Mouse (Mus musculus) frontal cortex, postnatal 36 days (tissue): ENCODE results near the gene Nampt.
A peak's percentile ranks its signal among the peaks of the same experiment; 100 is the strongest.

Source experiments
- DNase-seq, 2 experiments: peaks; one replicate each; pipeline ENCODE4 v3.0.0; 2022; ENCODE audit warnings: low spot score in 2 of 2

Gene Nampt

DNA sequence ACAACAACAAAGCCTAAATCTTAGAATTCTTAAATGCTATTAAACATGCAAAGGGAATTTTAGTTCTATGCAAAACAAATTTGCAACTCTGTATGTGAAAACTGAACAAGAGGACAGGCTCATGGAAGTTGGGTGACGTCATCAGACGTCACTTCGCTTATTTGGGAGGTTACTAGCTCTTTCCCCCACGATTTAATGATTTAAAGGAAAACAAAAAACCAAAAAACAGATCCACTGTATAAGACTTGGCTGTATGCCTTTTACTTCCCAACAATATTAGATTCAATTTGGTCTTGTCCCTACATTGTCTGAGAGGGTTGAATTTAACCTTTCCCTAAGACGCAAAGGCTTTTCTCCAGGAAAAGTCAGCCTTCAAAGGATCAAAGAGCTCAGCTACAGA is at the start of gene Nampt:
TSS of gene Nampt (plus strand) at position 130 of the 400 bp plus-strand sequence.
- peak in 1 of 2 experiments; percentile 20 for DNase-seq

DNA sequence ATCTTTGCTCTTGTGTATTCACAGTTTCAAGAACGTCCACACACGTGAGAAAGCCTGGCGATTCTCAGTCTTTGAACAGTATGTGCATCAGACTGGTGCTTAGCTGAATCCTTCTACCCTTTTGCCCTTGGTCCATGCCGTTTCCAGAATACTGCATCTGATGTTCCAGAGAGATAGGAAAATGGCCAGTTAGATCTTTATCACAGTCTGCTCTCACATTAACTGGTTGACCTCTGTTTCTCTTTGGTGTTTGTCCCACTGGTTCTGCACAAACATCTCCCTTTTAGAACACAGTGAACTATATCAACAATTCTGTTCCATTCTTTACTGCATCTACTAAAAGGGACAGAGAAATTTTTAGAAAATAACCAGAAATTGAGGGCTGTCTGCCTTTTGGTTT is 48.6 kb upstream of the Nampt start:
- DNase-seq, result no peak

DNA sequence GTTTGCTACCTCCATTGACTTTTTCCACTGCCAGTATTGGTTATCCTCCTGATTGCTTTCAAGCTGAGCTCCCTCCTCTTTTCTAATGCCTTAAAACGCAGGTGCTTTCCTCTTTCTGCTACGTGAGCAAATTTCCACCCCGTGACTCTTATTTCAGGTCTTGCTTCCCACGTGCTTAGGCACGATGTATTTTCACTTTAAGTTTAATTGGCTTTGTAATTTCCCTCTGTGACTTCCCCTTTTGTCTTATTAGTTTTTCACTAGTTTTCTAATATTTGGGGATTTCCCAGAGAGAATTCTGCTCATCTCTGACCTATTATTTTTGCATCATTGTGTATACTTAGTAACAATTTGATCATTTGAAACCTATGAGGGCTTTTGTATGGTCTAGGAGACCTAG is 44.8 kb upstream of the Nampt start:
- DNase-seq, result no peak

DNA sequence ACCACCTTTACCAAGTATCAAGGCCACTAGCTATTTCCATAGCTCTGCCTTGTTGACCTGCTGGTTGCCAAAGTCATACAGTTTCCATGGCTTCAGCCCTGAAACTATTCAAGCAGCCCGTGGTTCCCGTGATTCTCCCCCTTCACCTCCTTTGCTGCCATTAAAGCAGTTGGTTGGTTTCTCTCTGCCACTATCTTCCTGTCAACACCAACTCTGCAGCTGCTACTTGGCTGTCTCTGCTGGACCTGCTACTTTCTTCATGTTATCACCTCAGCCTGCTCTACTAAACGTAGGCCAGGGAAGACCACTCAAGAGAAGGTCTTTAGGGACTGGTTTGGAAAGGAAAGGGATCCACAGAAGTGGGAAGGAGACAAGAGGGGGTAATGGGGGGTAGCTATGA is 30.3 kb upstream of the Nampt start:
- DNase-seq, result no peak

DNA sequence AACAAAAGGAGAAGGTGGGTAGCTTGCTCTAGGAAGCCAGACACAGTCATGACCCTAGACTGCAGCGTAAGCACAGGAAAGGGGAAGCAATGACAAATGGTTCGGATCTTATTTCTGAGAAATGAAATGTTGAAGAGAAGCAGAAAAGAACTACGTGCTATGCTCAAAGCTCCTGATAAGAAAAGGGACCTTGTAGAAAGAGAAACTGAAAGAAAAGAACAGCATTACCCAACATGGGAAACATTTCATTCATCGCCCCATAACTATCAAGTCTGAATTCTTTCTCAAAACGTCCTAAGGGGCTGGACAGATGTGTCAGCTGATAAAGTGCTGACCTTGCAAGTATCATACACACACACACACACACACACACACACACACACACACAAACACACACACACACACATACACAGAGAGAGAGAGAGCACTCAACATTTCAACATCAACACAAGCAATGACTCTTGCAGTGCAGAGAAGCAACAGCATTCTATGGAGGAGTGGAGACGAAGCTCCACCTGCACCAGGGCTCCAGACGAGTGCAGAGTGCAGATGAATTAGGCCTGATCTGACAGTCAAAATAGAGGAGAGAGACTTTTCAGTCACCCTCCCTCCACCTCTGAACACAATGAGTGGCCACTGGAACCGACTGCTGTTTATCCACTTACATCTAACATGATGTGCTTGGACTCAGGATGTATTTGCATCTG is 23.4 kb upstream of the Nampt start:
- no peak for DNase-seq

DNA sequence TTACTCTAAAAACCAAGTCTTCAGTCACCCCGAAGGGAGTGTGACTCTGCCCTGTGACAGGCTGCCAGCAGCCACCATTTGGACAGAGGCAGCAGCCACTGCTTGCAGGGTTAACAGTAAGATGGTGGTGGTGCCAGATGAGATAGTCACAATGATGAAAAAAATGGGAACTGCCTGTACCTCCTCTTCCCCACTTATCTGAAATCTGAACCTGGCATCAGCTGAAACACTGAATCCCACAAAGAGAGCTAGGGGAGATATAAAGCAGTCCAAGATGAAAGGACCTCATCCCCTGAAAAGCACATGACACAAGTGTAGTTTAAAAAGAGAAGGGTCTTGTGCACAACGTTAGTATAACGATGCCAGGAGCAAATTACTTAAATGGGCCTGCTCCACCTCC is 21.9 kb upstream of the Nampt start:
- DNase-seq, result no peak

DNA sequence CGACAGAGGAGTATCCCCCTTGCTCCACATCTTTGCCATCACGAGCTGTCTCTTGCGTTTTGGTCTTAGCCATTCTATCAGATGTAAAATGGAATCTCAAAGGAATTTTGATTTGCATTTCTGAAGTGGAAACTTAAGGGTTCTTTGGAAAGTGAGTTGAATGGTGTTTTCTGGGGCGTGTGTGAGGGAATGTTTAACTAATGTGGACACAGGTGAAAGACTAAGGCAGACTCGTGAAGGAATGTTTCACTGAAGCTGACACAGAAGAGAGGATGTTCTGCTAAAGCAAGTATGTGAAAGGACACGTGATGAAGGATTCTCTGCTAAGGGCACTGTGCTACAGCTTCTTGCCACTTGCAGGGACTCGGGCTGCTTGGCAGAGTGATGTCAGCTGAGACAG is 18.3 kb upstream of the Nampt start:
- DNase-seq, result no peak

DNA sequence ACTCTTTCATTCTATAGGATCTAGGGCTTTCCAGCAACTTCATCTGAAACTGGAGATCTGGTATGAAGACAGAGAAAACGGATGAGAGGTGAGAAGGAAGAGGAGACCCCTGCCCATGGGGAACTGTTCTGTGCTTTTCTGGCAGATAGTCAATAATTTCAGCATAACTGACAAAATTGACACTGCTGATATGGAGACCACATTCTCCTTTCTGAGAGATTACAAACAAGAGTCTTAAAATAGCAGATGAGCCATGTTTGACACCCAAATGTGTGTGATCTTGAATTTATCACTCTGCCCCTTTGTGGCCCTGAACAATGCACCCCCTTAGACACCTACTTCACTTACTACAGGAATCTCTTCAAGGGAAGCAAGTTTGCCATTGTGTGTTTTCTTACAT is 13.8 kb upstream of the Nampt start:
- no peak for DNase-seq

DNA sequence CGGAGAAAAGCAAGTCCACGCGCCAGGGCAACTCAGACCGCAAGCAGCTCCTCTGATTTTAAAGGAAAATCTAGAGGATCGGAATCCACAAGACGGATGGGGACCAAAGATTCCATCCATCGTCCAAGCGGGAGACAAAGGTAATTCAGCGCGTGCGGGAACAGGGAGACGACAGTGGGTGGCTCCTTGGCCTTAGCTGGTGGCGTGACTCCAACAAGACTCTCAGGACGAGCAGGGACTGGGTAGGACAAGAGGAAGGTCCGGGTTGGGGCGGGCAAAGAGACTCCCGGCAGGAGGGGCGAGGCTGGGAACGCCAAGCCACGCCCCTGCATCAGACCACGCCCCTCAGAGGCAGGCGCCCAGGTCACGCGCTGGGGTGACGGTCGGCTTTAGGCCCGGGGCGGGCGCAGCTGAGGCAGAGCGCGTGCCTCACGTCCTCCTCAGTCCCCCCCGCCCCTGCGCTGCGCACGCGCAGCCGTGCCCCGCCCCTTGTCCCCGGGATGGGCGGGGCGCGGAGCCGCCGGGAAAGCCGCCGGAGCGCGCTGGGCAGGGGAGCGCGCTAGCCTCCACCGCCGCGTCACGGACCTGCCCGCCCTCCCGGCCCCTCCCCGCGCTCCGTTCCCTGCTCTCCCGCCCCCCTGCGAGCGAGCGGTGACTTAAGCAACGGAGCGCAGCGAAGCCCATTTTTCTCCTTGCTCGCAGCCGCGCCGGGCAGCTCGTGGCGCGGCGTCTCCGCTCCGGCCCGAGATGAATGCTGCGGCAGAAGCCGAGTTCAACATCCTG is 669 bp downstream of the Nampt start:
- DNase-seq, result peak; percentile 96 to 97

DNA sequence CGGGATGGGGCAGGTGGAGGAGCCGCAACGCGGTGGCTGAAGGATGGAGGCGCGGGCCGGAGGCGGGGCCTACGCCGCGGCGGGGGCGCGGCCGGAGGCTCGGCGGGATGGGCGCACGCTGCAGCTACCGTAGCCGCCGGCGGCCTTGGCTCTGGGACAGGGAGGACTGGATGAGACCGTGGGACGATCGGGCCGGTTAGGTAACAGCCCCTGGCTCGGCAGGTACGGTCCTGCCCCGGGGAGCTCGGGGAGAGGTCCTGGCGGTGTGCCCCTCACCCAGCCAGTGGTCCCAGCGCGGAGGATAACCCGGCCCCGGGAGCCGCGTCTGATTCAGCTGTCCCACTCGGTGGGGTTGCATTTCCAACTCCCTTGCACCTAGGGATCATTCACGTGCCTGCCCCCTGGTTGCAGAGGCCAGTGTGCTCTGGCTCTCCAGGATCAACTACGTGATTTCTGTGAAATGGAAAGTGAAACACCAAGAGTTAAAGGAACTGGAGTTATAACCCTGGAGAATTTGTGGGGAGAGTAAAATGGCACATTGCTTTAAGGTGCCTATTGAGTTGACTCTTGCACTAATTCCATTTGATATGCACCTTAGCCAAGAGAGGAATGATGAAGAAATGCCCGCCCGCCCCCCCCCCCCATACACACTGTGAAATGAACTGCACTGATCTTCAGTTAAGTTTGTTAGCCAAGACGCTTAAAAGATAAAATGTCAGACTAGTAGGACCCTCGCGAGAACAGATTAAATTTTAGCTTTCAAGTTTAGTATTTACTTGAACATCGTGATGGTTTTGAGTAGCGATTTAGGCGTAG is 1.6 kb downstream of the Nampt start:
- DNase-seq, result peak in 1 of 2 experiments; percentile 52

DNA sequence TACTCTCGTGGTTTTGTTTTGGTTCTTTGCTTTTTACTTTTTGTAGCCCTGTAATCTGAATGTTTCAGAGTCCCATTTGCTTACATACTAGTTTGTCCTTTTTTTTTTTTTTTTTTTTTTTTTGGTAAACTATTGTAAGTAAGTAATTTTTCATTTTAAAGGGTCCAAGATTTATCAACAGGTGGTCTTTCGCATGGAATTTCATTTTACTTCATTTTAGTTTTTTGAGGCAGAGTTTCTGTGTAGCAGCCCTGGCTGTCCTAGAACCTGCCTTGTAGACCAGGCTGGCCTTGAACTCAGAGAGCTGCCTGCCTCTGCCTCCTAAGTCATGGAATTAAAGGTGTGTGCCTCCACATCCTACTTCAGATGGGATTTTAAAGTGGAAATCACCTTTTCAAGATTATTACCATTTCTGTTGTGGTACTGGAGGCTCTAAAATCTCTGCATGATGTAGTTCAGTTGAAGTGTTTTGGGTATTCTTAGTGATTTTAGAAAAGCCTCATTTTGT is 2.2 kb downstream of the Nampt start:
- no peak for DNase-seq

DNA sequence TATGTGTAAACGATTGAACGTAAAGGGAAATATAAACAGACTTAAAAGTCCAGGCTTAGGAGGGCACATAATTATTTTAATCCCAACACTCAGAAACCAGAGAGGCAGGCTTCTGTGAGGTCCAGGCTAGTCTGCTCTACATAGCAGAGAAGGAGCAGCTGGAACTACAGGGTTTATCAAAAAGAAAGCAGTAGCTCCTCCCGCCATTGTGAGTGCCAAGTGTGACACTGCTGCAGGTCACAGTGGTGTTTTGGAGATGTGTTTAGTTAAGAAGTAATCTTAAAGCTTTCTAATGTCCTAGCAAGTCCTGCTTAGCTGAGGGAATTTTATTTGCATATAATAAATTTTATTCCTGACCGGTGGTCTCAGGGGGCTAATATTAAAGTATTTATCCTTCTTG is 2.7 kb downstream of the Nampt start:
- no peak for DNase-seq

DNA sequence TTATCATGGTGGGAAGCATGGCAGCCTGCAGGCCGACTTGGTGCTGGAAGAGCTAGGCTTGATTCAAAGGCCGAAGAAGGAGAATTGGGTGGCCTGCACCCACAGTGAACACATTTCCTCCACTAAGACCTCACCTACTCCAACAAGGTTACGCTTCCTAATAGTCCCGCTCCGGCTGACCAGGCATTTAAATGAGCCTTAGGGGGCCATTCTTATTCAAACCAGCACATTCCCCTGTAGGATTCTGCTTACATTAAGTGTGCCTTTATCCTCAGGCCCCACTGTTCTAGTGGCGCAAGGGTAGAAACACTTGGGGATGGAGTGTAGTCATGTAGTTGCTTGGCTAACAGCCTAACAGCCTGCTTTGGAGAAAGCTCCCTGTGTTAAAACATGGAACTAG is 5.2 kb downstream of the Nampt start:
- DNase-seq, result no peak

DNA sequence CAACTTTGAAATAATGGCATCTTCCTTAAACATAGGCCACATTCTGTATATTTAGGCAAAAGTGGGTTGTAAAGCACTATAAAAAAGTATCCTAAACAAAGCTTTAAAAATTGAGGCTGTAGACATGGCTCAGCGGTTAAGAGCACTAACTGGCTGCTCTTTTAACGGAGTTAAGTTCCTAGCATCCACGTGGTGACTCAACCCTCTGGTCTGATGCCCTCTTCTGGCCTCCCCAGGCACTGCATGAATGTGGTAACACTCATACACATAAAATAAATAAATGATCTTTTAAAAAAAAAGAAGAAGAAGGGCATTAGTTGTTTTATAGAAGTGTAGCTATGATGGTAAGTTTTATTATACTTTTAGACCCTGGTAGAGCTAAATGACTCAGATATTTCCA is 7.6 kb downstream of the Nampt start:
- peak in 1 of 2 experiments; percentile 33 for DNase-seq

DNA sequence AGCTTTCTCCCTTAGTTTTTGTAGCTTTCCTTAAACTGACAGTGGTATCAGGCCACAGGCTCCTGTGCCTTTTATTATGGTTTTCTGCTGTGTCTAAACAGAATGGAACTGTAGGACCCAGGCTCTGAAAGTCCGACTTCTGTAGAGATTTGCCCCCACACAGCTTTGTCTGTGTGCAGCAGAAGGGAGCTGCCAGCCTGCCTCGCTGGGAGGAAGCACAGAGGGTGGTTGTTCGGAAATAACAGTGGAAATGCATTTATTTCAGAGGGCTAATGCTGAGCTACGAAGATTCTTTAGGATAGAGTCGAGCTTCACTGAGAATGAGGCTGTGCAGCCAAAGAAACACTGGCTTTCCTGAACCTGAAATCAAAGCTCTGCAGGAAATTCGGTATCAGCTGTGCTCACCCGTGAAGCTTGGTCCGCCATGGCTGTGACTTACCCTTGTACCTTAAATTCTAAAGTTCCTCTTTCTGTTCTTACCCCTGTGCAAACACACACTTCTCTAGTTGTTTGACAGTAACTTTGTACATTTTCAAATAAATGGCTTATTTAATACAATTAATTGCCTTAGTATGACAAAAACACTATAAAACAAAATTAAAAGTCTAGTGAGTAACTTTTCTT is 8.9 kb downstream of the Nampt start:
- peak; percentile 19 to 20 for DNase-seq

DNA sequence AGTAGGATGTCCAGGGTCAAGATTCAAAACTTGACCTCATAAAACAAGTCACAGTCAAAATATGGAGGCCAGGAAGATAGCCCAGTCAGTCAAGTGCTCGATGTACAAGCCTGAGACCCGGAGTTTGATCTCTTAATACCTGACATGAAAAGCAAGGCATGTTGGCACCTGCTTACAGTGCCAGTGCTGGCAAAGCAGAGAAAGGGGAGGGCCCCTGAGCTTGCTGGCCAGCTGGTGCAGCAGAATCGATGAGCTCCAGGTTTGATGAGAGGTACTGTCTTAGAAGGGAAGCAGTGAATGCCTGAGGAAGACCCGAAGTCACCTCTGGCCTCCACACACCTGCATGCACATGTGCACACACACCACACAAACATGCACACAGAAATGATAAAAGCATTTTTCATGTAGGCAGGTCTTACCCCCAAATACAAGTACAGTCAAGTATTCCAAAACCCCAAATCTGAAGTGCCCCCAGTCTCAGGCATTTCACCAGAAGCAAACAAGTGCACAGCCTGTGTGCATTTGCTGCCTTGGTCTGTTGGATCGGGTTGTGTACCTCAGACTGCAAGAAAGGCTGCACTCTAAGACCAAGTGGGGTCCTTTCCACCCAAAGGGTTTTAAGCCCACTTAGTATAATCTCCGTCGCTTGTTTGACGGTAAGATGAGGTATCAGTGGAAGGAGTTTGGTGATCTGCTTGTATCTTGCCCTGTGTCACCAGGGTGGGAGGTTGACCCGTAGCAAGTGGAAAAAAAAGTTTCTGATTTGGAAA is 10.2 kb downstream of the Nampt start:
- no peak for DNase-seq

DNA sequence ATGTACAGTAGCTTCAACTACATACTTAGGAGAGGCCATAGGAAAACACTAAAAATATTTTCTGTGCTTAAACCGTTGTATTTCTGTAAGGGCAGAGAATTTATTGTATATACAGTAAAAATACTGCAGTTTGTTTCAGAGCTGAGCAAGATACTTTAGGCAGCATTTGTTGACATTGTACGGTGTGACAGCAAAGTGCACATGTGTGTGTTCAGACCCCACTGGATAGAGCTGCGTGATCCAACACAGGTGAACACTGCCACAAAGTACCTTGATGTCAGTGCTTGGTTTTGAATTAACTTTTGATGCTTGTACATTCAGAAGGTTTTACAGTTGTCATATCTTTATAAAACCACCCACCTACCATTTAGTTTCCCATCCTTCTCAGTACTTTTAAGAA is 12.7 kb downstream of the Nampt start:
- DNase-seq, result no peak

DNA sequence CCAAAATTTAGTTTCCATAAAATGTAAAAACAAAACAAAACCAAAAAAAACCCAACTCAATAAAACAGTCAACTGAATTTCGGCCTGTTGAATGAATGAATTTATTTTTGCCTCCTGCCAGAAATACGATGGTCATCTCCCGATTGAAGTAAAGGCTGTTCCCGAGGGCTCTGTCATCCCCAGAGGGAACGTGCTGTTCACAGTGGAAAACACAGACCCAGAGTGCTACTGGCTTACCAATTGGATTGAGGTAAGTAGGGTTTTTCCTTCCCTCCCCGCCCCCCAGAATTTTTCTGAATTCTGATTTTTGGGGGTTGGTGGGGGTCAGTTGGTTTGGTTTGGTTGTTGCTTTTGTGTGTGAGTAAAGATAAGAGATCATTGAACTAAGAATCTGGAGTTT is 15.4 kb downstream of the Nampt start:
- no peak for DNase-seq

DNA sequence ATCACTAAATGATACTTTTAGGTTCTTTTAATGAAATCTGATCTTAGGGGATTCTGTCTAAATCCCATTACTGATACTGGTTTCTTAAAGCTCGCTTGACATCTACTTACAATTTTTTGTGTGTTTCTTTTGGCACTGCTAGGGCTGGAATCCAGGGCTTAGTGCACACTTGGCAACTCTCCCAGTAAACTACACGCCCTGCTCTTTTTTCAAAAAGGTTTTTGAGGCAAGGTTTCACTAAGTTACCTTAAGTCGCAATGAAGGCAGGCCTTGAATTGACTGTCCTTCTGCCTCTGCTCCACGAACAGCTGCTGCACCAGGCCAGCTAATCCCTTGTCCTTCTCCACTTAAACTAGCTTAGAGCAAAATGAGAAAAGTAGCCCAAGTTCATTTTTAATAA is 15.9 kb downstream of the Nampt start:
- DNase-seq, result no peak

DNA sequence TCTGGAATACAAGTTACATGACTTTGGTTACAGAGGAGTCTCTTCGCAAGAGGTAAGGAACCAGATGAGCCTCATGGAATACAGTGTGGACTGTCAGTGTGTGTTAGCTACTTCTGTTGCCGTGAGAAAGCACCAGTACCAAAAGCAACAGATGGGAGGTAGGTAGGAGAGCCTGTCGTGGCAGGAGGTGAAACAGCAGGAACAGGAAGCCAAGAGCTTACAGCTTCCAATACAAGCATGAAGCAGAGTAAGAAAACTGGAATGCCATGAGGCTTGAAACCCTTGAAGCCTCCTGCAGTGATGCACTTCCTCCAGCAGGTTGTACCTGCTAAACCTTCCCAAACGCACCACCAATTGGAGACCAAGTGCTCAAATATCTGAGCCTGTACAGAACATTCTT is 19.1 kb downstream of the Nampt start:
- no peak for DNase-seq

DNA sequence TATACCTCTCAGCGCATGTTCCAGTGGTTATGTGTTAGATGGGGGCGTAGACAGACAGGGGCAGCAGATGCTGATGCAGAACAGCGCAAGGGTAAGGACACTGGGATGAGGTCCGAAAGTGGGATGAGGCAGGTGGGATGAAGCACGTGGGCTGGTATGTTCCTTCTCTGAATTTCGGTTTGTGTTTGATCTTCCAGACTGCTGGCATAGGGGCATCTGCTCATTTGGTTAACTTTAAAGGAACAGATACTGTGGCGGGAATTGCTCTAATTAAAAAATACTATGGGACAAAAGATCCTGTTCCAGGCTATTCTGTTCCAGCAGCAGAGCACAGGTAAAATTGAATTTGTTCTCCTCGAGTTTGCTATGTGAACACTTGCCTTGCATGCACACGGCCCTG is 19.6 kb downstream of the Nampt start:
- no peak for DNase-seq
